Mouse (Mus musculus) heart, adult 11 months (tissue): ENCODE measurements around the gene Kif16b.

Source experiments
- DNase-seq: peaks from one replicate; pipeline ENCODE4 v3.0.0; 2022

The Kif16b gene

GRCm38 (mm10) chr2:142731016-142731777 lies 170.1 kb downstream of the Kif16b start:
- DNase-seq, result peak; percentile 71

GRCm38 (mm10) chr2:142724215-142725001 lies 176.9 kb downstream of the Kif16b start:
- no peak for DNase-seq

GRCm38 (mm10) chr2:142720174-142720573 lies 181.2 kb downstream of the Kif16b start:
- DNase-seq, result no peak

GRCm38 (mm10) chr2:142718998-142719397 lies 182.3 kb downstream of the Kif16b start:
- DNase-seq, result no peak

GRCm38 (mm10) chr2:142717591-142717990 lies 183.7 kb downstream of the Kif16b start:
- no peak for DNase-seq

- DNase-seq, result no peak
These were observed 185.4 kb downstream of the Kif16b start for GRCm38 (mm10) chr2:142715912-142716260.

- DNase-seq, result peak; percentile 44
These were observed 186.0 kb downstream of the Kif16b start for GRCm38 (mm10) chr2:142715186-142715911.

- DNase-seq, result peak; percentile 85
These were observed 188.6 kb downstream of the Kif16b start for GRCm38 (mm10) chr2:142712727-142713126.

- no peak for DNase-seq
These were observed 192.0 kb downstream of the Kif16b start for GRCm38 (mm10) chr2:142709326-142709725.

- DNase-seq, result peak; percentile 93
These were observed 200.6 kb downstream of the Kif16b start for GRCm38 (mm10) chr2:142700689-142701088.

GRCm38 (mm10) chr2:142698650-142699049 lies 202.7 kb downstream of the Kif16b start:
- DNase-seq, result peak; percentile 96

- DNase-seq, result no peak
These were observed 206.4 kb downstream of the Kif16b start for GRCm38 (mm10) chr2:142694936-142695331.

- peak; percentile 73 for DNase-seq
These were observed 207.1 kb downstream of the Kif16b start for GRCm38 (mm10) chr2:142694019-142694935.

- peak; percentile 33 for DNase-seq
These were observed 207.9 kb downstream of the Kif16b start for GRCm38 (mm10) chr2:142693461-142693860.

GRCm38 (mm10) chr2:142689496-142689895 lies 211.8 kb downstream of the Kif16b start:
- DNase-seq, result no peak

- no peak for DNase-seq
These were observed 213.3 kb downstream of the Kif16b start for GRCm38 (mm10) chr2:142687936-142688514.

- peak; percentile 70 for DNase-seq
These were observed 218.2 kb downstream of the Kif16b start for GRCm38 (mm10) chr2:142682965-142683709.

GRCm38 (mm10) chr2:142668426-142668825 lies 232.9 kb downstream of the Kif16b start:
- DNase-seq, result peak; percentile 21

GRCm38 (mm10) chr2:142651591-142651990 lies 249.7 kb downstream of the Kif16b start:
- peak; percentile 83 for DNase-seq

GRCm38 (mm10) chr2:142648023-142648453 lies 253.3 kb downstream of the Kif16b start:
- peak; percentile 75 for DNase-seq

- peak; percentile 14 for DNase-seq
These were observed 254.5 kb downstream of the Kif16b start for GRCm38 (mm10) chr2:142646863-142647262.
